Mouse (Mus musculus): Measurements from ENCODE around the gene Tfap2e.

The Tfap2e gene

DNA sequence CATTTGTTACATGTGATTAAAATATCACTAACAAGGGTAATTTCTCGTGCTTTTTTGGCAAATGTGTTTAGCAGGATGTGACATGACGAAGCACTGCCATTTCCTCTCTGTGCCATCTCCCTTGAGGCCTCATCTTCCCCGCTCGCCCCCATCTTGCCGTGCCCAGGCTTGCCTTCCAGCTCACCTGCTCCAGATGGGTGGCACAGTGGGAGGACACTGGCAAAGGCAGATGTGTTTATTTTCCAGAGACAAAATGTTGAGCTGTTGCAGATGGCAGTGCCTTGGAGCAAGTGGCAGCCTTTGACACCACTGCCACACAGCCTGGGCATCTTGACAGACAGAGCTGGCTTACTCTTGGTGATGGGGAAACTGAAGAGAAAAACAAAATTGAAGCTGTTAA, 43.0 kb downstream of the Tfap2e start:
- DNase-seq: no peak

DNA sequence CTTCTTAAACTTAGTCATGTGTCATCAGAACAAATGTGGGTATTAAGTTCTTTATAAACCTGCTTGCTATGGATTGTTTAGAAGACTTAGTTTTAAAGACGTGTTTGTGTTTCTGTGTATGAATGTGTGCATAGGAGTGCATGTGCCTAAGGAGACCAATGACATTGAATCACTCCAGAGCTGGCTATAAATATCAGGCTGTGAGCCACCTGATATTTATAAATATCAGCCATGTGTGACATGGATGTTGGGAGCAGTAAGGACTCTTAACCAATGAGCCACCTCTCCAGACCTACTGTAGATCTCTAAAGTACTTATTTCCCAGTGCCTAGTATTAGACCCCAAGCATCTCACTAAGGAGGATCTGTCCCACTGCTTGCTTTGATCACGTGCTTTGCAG, 46.6 kb downstream of the Tfap2e start:
- no peak for DNase-seq

DNA sequence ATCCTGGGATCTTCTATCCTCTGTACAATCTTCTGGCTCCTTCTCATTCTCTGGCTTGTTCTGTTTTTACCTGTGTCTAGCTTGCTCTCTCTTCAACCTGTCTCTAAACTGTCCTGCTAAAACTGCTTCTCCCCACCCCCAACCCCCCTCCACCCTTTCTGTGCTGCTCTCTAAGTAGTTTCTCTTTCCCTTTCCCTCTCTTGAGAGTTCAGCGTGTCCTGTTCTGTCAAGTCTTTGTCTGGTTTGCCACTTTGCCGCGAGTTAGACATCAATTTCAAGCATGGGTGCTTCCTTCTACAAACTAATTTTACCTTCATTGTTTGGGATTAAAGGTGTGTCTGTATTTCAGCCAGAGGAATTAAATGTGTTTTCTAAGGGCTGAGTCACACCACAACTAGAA, 53.0 kb downstream of the Tfap2e start:
- no peak for DNase-seq

DNA sequence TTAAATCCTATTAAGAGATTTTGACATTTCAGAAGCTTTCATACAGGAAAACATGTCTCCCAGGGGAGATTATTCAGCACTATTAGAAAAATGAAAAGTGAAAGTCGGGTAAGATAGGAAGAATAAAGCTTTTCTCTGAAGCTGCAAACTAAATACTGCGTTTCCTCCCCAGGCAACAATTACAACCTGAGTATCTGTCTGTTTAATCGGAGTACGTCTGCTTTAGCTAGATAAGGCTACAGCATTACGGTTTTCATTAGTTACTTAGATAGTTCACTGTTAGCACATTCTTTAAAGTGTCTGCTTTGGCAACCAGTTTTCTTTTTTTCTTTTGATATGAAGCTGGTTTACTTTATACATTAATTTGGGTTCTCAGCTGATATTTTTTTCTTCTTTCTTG, 53.7 kb downstream of the Tfap2e start:
- no peak for DNase-seq

DNA sequence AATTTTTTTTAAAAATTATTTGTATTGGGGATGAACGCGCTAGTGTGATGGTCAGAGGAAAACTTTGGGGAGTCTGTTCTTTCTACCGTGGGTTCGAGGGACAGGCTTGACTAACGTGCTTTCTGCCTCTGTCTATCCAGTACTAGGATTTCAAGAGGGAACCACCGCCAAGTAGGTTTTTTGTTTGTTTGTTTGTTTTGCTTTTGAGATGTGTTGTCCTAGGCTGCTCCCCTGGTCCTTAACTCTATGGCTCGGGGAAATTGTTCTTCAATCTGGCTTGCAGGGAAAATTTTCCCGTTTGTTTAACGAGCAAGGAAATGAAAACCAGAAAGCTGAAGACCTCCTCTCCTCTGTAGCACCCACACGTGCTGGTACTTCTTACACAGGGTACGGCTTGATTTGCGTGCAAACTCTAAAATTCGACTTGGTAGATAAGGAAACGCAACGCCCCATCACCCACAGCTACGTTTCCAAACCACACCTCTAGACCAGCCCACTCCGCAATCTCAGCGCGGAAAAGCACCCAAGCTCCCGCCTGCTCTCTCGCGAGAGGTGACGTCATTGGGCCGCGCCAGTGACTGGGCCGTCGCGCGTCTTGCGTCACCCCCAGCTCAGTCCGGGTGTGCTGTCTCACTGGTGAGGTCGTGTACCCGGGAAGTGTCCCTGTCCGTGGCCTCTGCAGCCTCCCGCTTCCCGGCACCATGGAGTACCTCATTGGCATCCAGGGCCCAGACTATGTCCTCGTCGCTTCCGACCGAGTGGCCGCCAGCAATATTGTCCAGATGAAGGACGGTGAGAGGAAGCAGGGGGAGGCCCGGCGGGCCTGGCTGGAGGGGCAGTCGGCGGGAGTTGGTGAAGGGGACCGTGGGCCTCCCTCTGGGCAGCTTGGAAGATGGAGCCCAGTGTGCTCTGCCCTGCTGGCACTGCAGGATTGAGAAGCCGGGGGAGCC, 58.7 kb downstream of the Tfap2e start, which contains the start of gene Psmb2:
Gene Psmb2 (plus strand): TSS at position 577 of the 950 bp plus-strand sequence.
- peak; percentile 97 for DNase-seq

DNA sequence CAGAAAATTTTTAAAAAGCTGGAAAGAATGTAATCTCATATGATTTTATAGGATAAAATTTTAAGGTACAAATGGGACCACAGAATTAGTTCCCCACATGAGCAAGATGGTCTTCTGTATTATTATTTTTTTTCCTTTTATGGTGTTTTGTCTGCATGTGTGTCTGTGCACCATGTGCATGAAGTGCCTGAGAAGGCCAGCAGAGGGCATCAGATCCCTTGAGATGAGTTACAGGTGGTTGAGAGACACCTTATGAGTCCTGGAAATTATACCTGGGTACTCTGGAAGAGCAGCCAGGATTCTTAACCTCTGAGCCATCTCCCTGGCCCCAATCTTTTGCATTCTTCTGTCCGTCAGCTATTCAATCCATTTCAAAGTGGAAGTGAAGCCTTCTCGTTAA, 69.0 kb downstream of the Tfap2e start:
- no peak for DNase-seq

Measured in cerebellum, adult 9-10 months (tissue).